Mouse (Mus musculus) fibroblast of lung, adult 2 months (primary cell): ENCODE measurements around the gene Lrrc15.

ENCODE experiments used
- DNase-seq: peaks from one replicate; pipeline ENCODE4 v3.0.0-alpha.2; 2011; ENCODE audit warnings: low read depth

The Lrrc15 gene

DNA sequence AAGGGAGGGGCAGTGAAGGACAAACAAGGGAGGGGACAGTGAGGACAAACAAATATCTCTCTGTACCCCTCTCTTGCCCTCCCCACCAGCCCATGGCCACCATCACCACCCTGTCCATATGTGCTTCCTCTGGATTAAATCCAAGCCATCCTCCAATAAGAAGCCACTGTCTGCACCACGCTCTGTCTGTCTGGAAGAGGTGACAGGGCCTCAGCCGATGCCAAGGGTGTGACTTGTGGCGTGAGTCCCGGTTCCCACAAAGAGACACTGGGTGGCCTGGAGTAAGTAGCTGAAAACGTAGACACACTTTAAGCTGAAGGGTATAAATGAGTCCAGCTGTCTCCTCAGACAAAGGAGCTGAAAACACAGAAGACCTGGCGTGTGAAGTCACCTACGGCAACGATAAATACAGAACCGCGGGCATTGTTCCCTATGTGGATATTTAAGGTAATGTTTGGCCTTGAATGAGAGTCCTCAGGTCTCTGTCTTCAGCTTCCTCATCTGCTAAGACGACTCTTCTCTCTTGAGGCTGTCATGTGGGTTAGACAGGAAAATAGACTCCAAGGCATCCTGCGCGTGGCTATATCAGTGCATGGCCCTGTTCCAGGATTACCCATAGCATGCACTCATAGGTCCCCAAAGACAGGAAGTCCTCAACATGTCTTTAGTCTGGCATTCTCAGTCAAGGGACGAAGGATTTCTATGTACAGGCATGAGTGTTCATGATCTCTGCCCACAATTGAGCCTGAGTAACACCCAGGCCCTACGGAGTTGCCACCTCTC, 7.3 kb downstream of the Lrrc15 start:
- DNase-seq = no peak

- DNase-seq = no peak
These were observed 10.0 kb downstream of the Lrrc15 start for GRCm38 (mm10) chr16:30273065-30273464.

GRCm38 (mm10) chr16:30271941-30272595, 11.0 kb downstream of the Lrrc15 start:
- DNase-seq = no peak

DNA sequence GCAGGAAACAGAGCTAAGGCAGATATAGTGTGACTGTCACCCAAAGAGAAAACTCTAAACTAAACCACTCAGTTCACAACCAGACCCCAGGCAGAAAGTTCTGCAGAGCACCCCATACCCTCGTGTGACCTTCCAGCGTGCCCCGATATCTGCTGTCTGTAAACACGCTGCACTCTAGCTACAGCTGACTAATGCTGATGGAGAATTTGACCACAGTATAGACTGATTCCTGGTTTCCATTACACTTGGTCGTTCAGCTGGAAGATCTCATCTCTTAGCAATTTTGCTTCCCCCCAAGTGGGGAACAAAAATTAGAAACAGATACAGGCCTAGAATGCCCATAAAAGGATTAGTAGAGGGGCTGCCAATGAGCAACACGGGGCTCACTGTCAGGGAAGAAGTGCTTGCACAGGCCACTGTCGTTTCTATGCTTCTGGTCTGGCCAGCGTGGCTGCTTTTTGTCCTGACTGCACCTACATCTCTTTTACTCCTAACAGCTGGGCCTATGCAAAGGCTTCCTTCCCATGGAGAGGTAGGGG, 11.8 kb downstream of the Lrrc15 start:
- DNase-seq = no peak

DNA sequence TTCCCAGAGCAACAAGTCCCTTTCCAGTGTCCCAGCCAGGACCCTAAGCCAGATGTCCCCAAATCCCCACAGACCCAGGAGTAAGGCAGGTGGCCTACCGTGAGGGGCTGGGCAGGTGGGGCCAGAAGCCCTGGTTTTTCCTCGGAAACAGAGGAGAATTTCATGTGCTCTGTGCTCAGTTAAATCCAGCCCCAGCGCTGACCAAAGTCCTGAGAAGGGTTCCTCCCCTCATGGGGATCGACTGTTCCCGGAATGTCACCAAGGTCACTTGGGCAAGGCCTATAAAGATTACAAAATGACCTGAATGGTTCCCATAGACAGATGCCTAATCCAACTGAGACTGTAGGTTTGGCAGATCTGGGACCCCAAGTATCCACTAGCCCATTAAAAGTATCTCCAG, 15.7 kb downstream of the Lrrc15 start, which contains the start of gene Cpn2:
Gene Cpn2, minus strand, starts transcription at position 141 of the 400 bp plus-strand sequence.
- no peak for DNase-seq

DNA sequence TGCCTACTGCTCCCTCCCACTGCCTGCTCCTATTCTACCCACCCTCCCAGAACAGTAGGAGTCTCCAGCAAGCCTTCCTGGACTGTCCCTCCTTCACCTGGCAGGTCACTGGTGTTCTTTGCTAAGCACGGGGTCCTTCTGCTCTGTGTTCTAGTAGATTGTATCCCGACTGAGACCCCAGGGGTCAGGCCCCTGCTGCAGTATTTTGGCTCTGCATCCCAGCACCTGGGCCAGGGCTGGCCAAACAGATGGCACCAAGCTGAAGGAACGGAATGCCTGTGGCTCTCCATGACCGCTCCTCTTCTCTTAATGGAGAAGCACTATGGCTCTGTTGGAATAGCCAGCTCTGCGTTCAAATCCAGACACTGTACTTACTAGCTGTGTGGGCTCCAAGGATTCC, 16.5 kb downstream of the Lrrc15 start:
- no peak for DNase-seq

DNA sequence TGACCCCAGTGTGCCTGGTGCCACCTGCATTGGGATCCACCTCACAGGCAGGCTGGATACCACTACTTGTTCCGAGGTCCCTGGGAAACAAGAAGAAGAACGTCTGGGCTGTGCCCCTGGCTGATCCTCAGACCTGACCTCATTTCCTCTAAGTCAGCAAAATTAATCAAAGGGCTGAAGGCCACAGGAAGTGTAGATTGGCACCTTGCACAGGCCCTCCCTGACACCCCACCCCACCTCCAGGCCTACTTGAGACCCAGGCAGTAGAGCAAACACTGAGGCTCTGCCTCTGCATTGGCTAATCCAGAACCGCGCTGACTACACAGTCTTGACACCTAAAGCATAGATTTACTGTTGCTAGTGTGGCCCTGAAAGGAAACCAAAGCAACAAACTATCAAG, 17.4 kb downstream of the Lrrc15 start:
- DNase-seq = no peak

DNA sequence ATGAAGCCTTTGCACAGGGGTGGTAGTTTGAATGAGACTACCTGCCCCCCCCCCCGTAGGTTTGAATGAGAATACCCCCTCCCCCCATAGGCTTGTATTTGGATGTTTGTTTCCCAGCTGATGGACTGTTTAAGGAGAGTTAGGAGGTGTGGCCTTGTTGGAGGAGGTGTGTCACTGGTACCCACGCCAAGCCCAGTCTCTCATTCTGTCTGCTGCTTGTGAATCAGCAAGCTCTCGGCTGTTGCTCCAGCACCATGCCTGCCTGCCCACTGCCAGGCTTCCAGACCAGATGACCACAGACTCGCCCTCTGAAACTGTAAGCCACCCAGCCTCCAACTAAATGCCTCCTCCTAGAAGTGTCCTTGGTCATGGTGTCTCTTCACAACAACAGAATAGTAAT, 19.9 kb downstream of the Lrrc15 start:
- DNase-seq = no peak

DNA sequence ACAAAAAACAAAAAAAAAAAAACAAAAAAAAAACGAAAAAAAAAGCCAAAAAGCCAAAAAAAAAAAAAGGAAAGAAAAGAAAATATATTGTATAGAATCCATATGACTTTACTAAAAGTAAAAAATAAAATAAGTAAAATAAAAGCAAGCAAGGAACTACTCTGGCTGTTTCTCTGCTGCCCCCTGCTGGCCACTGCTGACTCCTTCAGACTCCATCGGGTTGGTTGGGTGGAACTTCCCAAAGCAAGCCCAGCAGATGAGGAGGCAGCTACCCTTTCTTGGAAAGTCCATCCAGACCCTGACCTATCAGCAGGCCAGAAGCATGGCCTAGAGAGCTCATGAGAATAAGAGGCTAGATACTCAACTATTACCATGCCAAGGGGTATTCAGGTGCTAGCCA, 20.4 kb downstream of the Lrrc15 start:
- no peak for DNase-seq

- no peak for DNase-seq
These were observed 20.9 kb downstream of the Lrrc15 start for GRCm38 (mm10) chr16:30262157-30262556.

DNA sequence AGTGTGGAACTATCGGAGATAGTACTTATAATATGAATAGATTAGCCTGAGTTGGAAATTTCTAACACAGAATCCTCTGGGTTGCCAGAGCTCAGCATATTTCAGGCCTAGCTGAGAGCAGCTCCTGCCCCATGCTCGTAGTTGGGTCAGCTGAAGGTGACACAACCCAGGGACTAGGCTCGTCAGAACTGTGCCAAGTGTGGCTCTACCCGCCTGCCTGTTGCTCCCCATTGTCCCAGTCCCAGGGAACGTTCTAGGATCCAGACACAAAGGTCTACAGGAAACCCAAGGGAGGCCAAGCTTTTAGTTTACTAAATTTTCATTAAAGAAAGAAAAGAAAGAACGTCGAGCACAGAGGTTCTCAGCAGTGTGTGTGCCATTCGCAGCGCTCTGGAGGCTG, 21.7 kb downstream of the Lrrc15 start:
- no peak for DNase-seq

- DNase-seq = no peak
These were observed 22.9 kb downstream of the Lrrc15 start for GRCm38 (mm10) chr16:30260012-30260635.

DNA sequence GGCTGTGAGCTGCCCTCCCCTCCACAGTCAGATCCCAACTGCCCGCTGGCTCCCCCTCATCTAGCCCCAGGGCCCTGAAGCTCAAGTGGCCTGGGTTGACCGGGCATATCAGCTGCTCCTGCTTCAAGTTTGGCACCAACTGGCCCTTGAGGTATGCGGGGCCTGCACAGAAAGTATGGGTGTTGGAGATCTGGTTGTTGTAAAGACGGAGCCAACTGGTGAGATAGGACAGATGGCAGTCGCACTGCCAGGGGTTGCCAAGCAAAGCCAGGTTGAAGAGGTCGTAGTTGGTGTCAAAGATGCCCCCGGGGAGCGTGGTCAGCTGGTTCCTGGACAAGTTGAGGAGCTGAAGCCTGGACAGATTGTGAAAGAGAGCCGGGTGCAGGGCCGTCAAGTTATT, 23.6 kb downstream of the Lrrc15 start:
- no peak for DNase-seq

- no peak for DNase-seq
These were observed 24.6 kb downstream of the Lrrc15 start for GRCm38 (mm10) chr16:30258441-30258840.

DNA sequence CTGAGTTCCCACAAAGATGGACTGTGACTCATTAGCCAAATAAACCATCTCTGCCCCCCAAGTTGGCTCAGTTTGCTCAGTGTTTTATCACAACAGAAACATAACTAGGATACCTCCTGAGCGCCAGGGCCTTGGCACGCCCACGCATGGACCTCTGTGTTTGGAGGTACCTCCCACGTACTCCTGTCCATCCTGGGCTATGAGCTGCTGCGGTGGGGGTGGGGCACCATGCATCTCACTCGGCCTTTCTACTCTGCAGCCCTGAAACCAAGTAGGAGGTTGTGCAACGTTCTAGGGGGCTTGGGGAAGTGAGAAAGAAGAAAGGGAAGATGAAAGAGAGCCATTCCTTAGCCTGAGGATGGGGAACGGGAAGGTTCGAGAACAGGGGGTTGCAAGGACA, 25.3 kb downstream of the Lrrc15 start:
- DNase-seq = no peak

- no peak for DNase-seq
These were observed 28.0 kb downstream of the Lrrc15 start for GRCm38 (mm10) chr16:30255061-30255460.

DNA sequence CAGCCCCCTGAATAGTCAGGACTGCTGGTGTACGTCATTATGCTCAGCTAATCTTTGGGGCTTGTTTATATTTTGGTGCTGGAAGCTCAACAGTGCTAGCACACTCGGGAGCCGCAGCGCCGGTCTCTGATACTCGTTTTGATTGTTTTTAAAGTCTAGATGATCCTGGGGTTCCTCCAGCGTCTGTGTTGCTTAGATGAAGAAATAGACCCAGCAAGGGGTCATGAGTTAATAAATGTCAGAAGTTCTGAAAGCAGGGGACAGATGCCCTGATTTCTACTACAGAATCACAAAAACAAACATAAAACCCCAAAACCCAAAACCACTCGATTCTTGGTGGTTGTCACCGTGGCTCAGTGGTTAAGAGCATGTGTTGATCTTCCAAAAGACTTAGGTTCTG, 29.2 kb downstream of the Lrrc15 start:
- DNase-seq = no peak

DNA sequence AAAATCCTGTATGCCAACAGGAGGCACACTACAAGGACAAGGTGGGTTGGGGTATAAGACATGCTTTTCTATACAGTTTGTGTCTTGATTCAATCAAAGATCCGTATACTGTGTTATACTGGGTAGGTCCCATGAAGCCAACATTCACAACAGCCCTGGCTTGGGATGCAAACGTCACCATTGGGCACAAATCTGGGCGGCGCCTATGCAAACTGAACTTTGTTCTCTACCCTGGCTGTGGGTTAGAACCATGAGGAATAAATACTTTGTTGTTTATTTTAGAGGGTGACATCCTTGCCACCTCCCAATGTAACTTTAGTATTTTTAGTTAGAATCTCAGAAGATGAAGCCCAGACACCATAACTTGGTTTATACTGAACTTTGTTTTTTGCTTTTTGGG, 29.7 kb downstream of the Lrrc15 start:
- no peak for DNase-seq

- peak; percentile 82 for DNase-seq
These were observed 31.0 kb downstream of the Lrrc15 start for GRCm38 (mm10) chr16:30252003-30252418.

GRCm38 (mm10) chr16:30244037-30244700, 38.9 kb downstream of the Lrrc15 start:
- DNase-seq = no peak

DNA sequence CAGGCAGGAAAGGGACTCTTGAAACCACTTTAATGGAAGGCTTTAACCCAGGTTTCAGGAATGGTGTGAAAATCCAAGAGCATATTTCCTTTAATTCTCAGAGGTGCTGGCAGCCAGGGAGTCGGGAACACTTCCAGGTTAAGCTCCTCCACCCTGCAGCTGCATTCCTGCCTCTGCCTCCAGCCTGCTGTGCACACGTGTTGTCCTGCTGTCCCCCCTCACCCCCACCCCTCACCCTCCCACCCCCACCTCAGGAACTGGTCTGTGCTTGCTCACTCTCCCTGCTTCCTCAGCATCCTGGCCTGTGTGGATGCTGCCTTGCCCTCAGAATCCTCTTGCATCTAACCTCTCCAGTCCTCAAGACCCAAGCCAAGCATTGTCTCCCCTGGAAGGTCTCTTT, 41.4 kb downstream of the Lrrc15 start:
- peak; percentile 40 for DNase-seq

DNA sequence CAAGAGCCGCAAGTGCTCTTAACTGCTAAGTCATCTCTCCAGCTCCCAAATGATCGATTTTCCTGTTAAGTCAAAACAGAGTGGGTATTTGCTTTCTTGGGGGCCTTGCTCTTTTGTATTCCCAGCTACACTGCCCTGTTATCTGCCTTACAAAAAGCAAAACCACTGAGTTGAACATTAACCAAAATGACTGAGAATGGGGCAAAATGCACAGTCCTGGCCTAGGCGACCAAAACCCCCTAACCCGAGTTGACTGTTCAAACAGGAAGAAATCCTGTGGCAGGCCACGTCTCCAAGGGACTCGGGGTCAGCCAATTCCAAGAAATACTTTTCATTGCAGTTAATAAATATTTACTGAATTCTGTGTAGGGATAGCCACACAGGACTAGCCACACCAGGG, 44.3 kb downstream of the Lrrc15 start:
- no peak for DNase-seq
